Mouse (Mus musculus): Measurements from ENCODE around the gene Exoc6. TPM values are rescaled to one million over a fixed set of nuclear protein-coding genes. Genes with fewer than 3 reads are reported as not detected.

Exoc6 gene
- polyA plus RNA-seq, 1 experiment, result 21.5 TPM

DNA sequence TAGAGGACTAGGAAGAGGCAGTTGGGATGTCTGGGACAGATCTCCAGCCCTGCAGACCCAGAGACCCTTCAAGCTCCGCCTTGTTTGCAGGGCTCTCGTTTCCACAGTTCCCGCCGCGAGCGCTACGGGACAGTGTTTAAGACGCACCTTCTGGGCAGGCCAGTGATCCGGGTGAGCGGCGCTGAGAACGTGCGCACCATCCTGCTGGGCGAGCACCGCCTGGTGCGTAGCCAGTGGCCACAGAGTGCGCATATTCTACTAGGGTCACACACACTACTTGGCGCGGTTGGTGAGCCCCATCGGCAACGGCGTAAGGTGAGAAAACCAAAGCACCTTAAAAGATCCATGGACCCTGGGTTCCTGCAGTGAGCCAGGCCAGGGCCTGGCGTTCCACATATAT, 136.1 kb downstream of the Exoc6 start:
- no peak for DNase-seq (ENCODE audit: extremely low spot score in 1 of 2, low spot score in 1 of 2)

DNA sequence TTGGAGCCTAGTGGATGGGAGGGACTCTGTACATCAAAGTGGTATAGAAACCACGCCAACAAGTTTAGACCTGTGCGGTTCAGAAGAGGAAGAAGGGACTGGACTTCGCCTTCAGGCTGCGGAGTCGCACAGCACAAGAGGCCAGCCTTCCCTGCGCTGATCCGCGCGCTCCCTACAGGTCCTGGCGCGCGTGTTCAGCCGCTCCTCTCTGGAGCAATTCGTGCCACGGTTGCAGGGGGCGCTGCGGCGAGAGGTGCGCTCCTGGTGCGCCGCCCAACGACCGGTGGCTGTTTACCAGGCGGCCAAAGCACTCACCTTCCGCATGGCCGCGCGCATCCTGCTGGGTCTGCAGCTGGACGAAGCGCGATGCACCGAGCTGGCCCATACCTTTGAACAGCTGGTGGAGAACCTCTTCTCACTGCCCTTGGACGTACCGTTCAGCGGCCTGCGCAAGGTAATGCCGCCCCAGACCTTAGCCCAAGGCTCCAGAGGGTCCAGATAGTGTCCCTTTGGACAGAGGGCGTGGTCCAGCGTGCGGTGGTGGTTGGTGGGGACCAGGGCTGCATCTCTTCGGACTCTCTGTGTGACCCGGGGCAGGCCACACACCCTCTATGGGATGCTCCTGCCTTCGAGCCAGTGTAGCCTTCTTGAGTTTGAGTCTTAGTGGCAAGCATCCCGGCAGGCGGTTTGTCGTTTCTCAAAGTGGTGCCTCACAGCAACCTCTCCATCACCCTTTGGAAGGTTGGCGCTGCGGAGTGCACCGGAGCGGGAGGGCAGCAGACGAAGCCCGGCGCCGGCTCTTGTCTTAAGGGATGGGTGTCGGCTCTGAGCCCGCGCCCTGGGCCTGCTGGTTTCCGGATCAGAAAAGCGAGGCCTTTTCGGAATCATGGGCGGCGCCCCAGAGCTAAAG, 137.0 kb downstream of the Exoc6 start:
- no peak for DNase-seq (ENCODE audit: extremely low spot score in 1 of 2, low spot score in 1 of 2)

DNA sequence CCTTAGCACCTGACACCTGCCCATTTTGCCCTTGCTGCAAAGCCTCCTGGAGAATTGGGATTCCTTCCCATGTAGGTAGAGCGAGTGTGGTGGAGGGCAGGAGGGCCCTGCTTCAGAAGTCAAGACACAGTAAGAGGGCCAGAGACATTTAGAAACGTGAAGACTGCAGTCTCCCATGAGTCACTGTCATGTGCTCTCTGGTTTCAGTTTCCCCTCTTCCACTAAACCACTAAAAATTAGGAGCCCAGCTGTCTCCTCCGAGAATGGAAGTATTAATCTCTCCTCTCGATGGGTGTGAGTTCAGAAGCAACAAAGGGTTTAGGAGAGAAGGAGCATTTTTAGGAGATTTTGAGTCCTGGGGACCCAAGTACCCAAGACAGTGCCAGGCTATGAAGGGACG, 139.3 kb downstream of the Exoc6 start:
- no peak for DNase-seq (ENCODE audit: extremely low spot score in 1 of 2, low spot score in 1 of 2)

DNA sequence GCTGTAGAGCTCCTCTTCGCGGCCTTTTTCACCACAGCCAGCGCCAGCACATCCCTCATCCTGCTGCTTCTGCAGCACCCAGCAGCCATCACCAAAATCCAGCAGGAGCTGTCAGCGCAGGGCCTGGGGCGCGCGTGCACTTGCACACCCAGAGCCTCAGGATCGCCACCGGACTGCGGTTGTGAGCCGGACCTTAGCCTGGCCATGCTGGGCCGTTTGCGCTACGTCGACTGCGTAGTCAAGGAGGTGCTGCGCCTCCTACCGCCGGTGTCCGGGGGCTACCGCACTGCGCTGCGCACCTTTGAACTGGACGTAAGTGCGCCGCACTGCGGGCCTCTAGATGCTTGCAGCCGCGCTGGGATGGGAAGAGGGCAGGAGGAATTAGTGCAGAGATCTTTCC, 140.5 kb downstream of the Exoc6 start:
- DNase-seq (ENCODE audit: extremely low spot score in 1 of 2, low spot score in 1 of 2), result no peak

DNA sequence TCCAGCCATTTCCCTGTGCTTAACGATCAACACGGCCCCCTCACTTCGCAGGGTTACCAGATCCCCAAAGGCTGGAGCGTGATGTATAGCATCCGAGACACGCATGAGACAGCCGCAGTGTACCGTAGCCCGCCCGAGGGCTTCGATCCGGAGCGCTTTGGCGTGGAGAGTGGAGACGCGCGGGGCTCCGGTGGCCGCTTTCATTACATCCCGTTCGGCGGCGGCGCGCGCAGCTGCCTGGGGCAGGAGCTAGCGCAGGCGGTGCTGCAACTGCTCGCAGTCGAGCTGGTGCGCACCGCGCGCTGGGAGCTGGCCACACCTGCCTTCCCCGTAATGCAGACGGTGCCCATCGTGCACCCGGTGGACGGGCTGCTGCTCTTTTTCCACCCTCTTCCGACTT, 142.7 kb downstream of the Exoc6 start:
- peak in 1 of 2 experiments; percentile 38 for DNase-seq (ENCODE audit: extremely low spot score in 1 of 2, low spot score in 1 of 2)

DNA sequence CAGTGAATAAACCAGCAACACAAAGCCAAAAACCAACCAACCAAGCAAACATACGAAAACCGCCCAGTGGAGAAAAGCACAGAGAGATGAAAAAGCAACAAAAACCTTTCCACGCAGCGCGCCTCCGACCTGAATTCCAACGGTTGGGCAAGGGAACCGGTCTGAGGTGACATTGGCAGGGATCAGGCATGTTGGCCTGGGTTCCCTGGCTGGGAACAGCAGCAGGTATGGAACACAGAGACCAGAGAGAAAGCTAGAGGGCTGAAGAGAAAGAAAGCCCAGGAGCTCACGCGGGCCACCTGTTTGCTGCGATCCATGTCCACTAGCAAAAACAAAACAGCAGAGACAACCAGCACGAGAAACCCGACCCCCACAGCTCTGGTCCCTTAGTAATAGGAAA, 144.9 kb downstream of the Exoc6 start:
- DNase-seq (ENCODE audit: extremely low spot score in 1 of 2, low spot score in 1 of 2), result no peak

DNA sequence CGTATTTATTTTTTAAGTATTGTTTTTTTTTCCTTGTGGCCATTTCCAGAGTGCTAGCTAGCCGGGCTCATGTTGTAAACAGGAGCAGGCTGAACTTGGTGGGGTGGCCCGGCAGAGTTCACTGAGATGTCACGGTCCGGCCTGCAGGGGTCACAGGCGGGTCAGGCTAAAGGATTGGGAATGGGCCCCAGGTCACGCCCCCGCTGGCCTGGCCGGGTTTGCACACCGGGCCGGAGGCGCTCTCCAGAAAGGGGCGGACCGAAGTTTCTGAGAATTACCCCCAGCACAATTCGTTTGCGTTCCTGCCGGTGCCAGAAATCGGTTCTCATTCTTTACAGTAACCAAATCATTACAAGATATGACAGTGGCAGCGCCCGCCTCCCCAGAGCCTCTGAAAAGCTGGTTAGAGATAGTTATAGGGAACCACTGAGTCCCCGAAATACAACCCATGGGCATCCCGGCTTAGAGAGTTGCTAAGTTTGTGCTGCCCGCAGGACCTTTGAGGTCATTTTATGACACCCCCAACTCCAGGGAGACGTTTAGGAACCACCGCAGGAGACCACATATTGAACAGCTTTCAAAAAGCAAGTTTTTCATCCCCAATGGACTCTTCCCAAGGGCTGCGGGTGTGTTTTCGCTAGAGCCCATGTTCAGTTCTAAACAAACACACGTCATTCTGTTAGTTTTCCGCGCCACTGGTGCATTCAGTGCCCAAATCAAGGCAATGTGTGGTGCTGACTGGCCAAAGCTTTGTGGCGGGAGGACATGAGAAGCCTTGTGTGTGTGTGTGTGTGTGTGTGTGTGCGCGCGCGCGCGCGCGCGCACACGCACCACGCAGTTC, 145.8 kb downstream of the Exoc6 start:
- DNase-seq (ENCODE audit: extremely low spot score in 1 of 2, low spot score in 1 of 2), result no peak

DNA sequence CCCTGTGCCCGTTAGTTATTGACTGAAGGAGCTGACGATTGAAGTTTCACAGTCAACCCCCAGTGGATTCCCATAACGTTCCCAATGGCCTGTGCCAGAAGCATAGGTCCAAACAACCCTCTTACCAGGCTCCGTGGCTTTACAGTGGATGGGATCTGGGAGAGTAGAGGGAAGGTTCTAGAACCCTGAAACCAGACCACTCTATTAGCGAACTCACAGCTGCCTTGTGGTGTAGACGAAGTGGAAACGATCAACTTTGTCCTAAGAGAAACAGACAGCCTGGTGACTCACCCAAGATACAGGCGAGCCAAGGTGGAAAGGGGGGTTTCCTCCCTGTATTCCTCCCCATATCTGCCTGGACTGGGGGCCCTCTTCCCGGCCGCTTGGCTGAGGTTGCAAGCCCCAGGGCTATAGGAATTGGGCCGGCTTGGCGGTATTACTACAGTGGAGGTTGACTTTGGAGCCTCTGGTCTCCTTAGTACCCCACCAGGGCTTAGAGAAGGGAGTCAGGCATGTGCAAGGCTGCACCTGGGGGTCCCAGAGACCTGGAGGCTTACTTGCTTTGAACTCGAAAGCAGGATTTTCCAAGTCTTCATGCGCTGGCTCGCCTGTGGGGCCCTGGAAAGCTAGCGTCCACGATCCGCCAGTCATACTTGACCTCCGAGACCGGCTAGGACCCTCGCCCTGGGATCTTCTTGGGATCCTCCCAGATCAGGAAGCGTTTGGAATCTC, 146.6 kb downstream of the Exoc6 start:
- no peak for DNase-seq (ENCODE audit: extremely low spot score in 1 of 2, low spot score in 1 of 2)

DNA sequence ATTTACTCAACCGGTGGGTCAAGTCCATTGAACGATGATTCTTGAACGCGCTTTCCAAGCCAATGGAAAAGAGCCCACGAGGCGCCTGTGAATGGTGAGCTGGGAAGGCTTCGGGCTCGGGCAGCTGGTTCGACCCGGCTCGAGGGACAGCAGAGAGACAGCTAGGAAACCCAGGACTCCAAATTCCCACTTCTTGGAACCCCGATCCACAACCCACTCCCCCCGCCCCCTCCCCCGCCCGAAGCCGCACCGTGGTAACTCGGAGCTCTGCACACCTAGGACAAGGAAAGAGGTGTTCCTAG, 147.1 kb downstream of the Exoc6 start:
- no peak for DNase-seq (ENCODE audit: extremely low spot score in 1 of 2, low spot score in 1 of 2)

DNA sequence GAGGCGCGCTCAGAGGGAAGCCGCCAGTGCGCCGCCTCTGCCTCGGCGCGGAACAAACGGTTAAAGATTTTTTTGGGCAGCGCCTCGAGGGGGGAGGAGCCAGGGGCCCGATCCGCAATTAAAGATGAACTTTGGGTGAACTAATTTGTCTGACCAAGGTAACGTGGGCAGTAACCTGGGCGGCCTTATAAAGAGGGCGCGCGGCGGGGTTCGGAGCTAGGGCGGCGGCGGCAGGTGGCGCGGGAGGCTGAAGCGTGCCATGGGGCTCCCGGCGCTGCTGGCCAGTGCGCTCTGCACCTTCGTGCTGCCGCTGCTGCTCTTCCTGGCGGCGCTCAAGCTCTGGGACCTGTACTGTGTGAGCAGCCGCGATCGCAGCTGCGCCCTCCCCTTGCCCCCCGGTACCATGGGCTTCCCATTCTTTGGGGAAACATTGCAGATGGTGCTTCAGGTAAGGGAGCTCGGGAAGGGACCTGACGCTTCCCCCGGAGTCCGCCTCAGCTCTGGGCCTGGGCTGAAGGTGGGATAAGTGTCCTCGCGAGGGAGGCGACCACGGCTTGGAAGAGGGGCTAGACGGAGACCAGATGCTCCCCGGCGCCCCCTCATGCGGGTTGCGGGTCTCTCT, 147.5 kb downstream of the Exoc6 start, which contains the start of gene Cyp26a1:
Cyp26a1 (plus strand) TSS at position 148 of the 622 bp plus-strand sequence.
- DNase-seq (ENCODE audit: extremely low spot score in 1 of 2, low spot score in 1 of 2), result no peak

DNA sequence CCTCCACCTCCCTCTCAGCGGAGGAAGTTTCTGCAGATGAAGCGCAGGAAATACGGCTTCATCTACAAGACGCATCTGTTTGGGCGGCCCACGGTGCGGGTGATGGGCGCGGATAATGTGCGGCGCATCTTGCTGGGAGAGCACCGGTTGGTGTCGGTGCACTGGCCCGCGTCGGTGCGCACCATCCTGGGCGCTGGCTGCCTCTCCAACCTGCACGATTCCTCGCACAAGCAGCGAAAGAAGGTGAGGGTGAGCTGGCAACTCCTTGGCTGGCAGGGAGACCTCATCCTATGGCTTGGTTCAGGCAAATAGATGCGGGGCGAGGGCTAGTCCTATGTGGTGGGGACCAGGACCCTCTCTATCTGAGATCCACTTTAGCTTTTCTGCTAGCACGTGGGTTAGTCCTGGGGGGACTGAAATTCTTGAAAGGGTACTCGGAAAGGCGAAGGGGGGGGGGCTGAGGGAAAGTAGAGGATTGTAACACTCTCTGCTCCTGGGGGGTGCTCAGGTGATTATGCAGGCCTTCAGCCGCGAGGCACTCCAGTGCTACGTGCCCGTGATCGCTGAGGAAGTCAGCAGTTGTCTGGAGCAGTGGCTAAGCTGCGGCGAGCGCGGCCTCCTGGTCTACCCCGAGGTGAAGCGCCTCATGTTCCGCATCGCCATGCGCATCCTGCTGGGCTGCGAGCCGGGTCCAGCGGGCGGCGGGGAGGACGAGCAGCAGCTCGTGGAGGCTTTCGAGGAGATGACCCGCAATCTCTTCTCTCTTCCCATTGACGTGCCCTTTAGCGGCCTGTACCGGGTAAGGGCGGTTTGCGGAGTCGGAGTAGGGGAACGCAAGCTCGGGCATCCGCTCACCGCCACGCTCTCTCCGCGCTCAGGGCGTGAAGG, 148.3 kb downstream of the Exoc6 start:
- DNase-seq (ENCODE audit: extremely low spot score in 1 of 2, low spot score in 1 of 2), result no peak

DNA sequence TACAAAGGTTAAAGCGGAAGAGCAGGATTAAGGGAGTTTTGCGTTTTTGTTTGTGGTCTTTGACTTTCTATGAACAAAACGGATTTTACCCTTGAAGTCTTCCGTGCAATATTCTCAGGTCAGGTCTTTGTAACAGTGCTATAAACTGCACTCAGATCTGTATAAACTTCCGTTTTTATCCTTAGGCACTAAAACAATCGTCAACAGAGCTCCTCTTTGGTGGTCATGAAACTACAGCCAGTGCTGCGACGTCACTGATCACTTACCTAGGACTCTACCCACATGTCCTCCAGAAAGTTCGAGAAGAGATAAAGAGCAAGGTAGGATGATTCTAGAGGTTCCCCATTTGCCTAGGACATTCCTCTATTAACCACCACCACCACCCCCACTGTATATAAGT, 149.5 kb downstream of the Exoc6 start:
- DNase-seq (ENCODE audit: extremely low spot score in 1 of 2, low spot score in 1 of 2), result no peak

DNA sequence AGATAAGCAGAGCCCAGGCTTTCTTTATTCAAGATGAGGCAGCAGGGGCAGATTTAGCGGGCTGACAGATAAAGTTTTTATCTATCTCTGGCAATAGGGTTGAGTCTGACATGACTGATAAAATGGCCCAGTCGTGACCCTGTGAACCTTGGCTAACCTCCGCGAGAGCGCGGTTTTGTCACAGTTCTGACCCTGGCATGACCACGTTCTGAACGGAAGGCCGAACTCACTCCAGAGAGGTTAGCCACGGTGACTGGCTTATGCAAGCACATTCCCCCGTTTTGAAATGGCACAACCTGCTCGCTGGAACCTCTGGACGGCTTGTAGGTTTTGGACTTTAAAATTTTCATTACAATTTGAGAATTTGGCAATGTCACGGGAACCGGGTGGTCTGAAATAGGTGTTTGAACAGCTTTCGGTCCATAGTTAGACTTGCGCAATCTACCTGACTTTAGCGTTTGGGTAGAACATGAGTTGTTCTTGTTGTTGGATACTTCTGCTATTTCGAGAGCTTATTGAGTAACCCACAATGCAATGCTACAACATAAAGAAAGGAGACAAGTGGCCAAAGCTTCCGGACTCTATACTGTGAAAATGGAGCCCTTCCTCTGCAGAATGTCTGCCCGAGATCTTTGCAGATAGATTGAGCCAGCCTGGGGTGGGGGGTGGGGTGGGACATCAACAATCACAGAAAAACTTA, 152.3 kb downstream of the Exoc6 start:
- DNase-seq (ENCODE audit: extremely low spot score in 1 of 2, low spot score in 1 of 2), result no peak

DNA sequence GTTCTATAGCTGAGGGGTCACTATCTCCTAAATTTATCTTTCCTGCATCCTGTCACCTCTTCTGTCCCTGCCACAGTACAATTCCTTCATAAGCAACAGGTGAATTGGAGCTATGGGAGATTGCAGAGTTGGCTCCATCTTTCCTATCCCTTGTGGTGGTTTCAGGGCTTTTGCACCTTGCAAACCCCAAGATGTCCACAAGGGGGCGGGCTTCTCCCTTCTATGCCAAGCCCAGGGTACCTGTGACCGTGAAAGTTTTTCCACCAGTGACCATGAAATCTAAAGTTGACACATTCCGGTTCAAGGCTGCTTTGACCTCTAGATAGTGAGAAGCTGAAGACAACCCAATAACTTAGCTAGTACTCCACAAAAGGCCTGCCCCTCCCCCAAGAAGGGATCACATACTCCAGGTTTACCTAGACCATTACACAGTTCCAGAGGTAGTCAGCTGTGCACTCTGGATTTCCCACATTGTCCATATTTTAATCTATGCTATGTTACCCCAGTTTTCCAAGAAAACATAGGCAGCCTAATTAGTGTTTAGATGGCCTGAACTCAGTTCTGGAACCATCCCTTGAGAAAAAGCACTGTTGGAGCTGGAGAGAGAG, 153.8 kb downstream of the Exoc6 start:
- DNase-seq (ENCODE audit: extremely low spot score in 1 of 2, low spot score in 1 of 2), result peak; percentile 23 to 88

DNA sequence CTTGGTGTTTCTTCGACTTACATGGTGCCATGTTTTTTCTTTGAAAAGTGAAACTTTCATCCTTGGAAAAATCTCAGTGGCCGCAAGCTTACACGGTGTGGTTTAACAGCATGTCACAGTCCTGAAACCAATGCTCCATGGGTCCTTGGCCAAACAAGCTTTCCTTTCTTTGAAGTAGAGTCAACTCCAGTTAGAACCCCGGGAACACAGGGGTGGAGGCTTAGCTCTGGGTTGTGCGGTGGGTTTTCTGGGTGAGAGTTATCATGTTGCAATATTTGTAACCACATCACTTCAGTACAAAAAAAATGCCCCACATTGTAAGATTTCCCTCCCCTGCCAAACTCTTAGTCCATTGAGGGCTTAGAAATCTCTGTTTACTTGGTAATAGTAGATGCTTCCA, 155.5 kb downstream of the Exoc6 start:
- DNase-seq (ENCODE audit: extremely low spot score in 1 of 2, low spot score in 1 of 2), result no peak

DNA sequence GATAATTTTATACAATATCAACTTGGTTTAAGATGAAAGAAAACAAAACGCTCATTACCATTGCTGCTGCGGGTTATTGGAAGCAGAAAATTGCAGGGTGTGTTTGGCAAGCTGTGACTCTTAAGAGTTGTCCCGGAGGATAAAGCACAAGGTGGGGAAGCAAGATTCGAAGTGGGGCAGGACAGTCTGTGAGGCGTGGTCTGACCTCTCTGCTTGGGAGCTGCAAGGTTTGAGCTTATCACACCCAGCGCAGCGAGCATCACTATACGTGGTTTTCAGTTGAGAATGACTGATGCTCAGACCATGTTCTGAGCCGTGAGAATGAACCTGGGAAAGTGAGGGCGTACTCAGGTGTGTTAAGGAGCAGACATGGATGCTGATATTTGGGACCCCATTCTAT, 164.5 kb downstream of the Exoc6 start:
- DNase-seq (ENCODE audit: extremely low spot score in 1 of 2, low spot score in 1 of 2), result no peak

DNA sequence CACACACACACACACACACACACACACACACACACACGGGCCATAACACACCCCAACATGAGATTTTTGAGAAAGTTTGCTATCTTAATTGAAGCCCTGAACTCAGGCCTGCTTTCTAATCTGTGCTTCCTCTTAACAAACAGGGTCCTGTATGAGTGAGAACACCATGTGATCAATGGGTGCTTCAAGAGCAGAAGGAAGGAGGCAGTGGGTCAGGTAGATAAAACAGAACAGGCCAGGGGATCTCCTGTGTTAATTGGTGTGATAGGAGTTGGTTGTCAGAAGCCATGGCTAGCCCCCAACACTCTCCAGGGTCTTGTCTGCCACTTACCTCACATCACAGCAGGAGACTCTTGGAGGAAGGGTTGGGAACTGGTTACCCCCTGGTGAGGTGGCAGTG, 165.8 kb downstream of the Exoc6 start:
- no peak for DNase-seq (ENCODE audit: extremely low spot score in 1 of 2, low spot score in 1 of 2)

DNA sequence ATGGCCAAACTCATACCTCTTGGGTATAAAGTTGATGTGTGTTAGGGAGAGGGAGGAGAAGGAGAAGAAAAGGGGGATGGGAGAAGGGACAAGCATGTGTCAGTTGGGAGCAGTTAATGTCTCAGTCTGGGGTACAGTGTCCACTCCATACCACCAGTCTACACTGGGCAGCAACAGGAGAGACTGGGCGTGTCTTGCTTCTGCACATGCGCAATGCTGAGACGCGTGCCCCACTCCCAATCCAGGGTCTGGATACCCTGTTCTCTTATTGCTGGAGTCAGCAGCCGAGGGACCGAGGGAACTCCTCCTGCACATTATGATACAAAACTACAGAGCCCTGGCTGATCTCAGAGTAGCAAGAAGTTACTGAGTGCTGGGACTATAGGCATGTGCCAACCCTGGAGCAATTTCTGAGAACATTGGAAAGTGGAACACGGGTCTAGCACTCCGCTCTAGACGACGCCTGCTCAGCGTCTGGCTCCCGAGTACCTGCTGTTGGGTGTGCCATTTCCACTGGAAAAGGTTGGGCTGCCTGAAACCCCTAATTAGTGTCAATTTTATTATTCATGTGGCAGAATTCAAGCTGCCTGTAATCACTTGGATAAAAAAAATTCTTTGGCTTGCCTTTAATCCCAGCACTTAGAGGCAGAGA, 166.4 kb downstream of the Exoc6 start:
- no peak for DNase-seq (ENCODE audit: extremely low spot score in 1 of 2, low spot score in 1 of 2)
